Mouse (Mus musculus) embryo, embryonic 9.5 days (tissue): ENCODE results near the gene Anapc5.

Experiments used
- DNase-seq: peaks from one replicate; pipeline ENCODE4 v3.0.0-alpha.2; 2017; ENCODE audit errors: extremely low spot score

Gene Anapc5

DNA sequence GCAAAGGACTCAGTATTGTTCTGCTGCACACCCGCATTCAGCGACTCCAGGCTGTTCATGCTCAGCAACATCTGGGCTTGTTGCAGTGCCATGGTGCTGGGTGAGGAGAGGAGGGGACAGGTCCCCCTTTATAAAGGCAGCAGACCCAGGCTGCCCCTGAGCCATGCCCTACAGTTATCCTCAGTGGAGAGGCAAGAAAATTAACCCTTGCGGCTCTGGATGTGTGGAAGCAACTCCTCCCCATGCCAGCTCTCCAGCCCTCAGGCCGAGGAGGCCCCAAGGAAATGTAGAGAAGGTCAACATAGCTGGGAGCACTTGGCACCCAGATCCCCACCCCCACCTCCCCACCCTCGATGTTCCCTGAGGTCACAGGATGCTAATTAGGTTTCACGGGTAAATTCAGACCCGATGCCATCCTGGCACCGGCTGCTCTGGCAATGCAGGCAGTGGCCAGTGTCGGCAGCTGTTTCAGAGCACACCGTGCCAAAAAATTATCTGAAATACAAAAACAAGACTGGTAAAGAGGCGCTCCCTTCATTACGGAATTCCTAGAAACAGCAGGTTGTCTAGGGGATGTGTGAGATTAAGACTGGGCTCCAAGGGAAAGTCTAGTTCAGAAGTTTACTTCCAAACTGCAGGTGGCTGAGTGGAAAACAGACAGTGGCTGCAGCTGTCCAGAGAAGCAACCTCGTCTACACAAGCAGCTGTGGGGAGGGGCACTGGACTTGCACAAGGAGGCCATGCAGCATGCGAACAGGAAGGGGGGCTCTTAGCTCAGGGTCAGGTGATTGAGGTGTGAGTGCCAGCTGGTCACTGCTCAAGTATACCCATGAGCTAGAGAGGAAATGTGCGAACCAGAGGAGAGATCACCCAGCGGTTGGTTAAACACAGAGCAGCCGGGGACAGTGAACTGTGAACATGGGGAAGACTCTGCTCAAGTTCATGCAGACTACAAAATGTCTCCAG, 21.5 kb downstream of the Anapc5 start:
- DNase-seq: no peak

DNA sequence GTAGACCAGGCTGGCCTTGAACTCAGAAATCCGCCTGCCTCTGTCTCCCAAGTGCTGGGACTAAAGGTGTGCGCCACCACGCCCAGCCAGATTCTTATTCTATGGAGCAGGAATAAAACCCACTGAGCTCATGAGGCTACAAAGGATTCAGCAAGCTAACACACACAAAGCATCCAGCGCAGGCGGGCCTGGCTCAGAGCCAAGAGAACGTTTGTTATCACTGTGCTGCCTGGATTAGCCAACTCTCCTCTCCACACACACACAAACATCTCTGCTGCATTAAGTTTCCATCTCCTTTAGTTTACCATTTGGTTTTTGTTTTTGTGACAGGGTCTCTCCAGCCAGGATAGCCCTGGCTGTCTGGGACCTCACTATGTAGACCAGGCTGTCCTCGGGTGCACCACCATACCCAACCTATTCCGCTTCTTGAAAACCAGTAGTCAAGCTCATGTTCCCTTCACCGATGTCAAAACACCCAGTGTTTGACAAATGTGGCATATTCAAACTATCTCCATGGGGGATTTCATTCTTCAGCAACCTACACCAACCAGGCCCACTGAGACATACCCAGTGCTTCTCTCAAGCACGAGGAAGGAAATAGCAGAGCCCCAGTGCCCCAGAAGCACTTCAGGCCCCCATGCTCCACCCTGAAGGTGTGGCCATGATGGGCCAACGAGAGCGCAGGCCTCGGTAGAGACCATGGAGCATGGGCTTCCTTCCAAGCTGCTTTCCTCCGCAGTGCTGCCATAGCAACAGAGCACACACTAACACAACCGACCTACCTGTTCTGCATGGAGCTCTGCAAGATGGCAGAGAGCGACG, 22.4 kb downstream of the Anapc5 start:
- no peak for DNase-seq

DNA sequence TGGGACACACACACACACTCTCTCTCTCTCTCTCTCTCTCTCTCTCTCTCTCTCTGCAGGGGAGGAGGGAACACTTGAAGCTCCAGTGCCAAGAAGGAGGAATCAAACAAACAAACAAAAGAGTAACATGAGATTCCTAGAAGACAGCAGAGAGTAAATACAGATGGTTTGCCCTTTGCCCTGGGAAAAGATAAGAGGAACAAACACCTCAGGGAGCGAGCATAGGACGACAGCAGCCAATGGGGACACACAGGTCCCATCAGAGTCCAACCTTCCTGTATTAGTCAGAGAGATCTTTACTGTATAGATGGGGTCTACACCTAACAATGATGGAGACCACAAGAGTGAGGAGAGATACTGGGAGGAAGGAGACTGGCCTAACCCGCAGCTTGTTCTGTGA, 23.3 kb downstream of the Anapc5 start:
- no peak for DNase-seq

DNA sequence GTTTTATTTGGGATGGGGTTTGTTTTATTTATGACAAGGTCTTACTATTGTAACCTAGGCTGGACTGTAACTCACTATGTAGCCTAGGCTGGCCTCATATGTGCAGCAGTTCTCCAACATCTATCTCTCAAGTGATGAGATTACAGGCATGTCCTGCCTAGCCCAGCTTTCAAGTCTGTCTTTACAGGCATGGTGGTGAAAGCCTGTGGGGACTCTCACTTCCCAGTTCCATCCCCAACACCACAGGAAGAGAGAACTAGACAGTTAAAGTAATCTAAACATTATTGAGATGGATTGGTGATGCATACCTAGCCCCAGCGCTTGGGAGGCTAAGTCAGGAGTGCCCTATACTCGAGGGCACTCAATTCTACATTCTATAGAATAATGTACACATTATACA, 32.4 kb downstream of the Anapc5 start:
- no peak for DNase-seq

DNA sequence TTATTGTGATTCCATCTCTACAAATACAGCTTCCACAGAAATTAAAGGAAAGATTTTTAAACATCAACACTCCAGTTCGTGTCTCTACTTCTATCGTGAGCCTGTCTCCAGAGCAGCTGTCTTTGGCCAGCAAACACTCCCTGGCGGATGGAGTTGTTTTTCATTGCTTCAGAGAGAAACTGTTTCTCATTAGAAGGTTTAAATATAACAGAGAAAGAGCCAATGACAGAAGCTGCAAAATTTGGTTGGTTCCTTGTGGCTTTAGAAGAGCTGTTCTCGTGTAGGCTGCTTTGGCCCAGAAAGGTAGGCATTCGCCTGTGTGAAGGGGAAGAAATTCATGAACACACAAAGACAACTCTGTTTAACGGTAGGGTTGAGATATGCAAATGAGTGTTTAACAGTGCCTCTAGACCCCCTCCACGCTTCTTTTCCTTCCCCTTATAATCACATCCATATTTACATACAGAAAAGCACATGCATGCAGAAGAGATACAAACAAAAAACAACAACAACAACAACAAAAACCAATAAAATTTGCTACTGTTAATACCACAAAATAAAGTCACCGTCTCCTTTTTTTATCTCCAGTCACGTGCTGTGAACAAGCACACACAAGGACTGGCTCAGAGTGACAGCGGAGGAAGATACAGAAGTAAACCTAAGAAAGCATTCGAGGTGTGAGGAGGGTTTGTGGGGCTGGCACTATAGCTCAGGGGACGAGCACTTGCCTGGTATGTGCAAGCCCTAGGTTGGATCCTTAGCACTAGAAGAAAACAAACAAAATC, 34.9 kb downstream of the Anapc5 start:
- no peak for DNase-seq

DNA sequence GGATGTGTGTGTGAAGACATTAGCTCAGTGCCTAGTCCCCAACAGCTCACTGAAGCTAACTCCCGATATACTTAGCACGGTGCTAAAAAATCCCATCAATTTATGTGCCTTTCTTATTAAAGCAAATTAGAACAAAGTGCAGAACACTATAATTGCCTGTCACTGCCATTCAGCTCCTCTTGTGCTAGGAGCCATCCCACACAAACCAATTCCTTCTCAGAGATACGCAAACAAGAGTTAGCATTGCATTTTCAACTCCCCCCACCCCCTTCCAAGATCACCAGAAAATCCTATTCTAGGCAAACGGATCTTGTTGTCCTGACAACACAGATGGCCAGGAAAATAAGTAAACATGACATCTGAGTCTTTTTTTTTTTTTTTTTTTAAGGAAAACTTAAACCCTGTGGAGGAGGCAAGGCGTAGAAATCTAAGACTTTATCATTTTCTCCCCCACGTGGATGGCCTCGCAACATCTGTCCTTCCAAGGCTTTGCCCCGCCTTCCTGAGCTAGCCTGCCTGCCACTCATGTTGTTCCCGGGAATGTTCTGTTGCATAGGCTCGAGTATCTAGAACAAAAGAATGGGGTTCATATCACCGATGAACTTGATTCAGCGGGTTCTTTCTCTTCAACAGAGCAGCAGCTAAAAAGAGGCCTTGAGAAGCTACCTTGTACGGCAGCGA, 37.3 kb downstream of the Anapc5 start:
- DNase-seq: no peak

DNA sequence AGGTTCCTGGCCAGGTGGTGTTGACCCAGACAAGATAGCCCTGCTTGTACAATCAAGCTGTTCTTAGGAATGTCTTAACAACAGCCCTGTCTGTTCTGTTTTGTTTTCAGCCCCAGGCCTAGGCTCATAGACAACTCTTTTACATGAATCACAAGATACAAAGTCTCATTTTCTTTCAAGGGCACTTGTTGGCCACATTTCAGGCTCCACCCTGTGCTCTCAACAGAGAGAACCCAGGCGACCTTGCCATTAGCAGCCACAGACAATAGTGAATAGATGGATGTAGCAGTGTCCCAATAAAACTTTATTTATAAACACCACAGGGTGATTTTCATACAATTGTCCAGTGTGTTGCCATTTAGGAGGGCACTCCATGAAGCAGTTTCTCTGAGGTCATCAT, 39.1 kb downstream of the Anapc5 start:
- DNase-seq: no peak

DNA sequence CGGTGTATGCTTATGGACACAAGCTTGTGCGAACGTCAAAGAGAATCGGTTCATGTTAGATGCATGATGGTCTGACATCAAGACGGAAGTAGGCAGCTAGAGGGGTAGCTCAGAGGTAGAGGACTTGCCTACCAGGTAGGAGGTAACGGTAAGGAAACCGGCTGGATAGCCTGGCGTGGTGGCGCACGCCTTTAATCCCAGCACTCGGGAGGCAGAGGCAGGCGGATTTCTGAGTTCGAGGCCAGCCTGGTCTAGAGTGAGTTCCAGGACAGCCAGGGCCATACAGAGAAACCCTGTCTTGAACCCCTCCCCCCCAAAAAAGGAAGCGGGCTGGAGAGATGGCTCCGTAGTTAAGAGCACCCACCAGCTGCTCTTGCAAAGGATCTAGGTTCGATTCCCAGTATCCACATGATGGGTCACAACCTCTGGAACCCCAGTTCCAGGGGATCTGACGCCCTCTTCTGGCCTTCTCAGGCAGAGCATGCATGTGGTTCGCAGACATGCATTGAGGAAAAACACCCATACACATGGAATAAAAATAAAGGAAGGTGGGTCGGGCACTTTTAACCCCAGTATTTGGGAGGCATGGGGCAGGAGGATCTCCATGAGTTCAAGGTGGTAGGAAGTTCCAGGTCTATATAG, 40.2 kb downstream of the Anapc5 start:
- DNase-seq: no peak

DNA sequence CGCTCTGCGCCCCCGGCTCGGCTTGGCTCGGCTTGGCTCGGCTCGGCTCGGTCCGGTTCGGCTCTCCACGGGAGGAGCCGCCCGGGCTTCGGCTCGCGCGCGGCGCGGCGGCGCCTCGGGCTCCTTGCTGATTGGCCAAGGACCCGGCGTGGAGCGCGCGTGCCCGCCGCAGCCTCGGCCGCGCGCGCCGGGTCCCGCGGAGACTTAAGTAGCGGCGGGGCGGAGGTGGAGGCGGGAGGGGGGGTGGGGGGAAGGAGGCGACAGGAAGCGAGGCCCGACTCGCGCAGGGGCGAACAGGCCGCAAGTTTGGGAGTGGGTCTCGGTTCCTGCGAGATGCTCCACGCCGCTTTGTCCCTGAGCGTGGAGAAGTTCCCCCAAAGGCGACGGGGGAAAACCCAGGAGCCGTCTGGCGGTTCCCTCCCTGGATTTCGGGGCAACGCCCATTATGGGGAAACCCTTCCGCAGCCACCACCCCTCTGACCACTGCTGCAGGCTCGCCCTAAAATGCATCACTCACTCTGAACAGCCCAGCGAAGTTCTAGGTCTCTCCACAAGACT, 41.8 kb downstream of the Anapc5 start, which contains the start of gene Camkk2:
Camkk2 (minus strand) TSS at position 133 of the 558 bp plus-strand sequence.
- peak; percentile 79 for DNase-seq

DNA sequence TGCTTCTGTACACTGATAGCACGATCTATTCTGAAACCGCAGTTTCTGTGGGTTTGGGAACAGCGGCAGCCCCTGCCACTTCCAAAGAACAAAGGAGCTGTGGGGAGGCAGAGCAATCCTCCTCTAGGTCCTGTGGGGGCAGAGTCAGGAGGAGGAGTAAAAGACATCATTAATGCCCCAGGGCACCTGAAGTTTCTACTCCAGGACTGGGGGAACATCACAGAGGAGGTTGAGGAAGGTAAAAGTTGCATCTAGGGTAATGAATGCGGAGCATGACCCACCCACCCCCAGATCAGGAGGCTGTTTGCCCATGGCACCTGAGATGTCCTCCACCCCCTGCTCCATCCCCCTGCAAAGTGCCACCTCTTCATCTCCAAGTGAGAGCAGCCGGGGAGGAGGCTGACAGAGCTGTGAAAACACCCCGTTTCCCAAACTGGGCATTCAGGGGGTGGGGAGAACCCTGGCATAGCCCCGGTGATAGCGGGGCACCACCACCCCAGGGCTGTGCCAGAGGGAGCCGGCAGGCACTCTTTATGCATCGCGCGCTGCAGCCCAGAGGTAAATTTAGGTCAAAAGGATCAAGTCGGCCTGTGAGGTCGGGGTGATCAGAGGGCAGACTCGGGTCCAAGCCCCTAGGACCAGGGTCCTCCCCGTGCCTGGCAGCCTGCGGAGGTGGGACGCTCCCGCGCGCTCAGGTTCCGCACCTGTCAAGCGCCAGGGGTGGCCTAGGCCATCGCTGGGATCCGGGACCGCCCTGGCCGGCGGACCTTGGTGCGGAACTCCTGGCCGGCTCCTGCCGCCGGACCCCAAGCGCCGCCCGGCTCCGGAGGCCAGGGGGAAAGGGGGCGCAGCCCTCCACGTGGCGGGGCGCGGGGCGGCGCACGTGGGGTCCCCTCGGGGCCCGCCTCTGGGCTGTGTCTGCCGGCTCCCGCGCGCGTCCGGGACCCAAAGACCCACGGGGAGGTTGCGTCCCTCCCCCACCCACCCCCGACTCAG, 42.6 kb downstream of the Anapc5 start:
- peak; percentile 44 for DNase-seq

DNA sequence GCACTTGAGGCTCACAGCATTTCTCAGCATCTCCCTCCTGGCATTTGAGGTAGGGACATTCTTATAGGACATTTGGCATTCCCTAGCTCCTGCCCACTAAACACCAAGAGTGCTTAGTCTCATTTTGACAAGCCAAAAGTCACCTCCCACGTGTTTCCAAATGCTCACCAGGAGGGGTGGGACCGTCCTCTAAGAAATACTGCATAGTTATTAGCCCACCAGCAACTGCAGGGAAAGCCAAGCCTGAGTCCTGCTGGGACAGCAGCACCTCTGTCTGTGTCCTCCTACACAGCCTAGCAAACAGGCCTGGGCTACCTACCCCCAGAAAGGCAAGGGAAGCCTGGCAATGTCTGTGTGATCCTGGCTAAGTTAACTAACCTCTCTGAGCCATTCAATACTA, 43.8 kb downstream of the Anapc5 start:
- no peak for DNase-seq

DNA sequence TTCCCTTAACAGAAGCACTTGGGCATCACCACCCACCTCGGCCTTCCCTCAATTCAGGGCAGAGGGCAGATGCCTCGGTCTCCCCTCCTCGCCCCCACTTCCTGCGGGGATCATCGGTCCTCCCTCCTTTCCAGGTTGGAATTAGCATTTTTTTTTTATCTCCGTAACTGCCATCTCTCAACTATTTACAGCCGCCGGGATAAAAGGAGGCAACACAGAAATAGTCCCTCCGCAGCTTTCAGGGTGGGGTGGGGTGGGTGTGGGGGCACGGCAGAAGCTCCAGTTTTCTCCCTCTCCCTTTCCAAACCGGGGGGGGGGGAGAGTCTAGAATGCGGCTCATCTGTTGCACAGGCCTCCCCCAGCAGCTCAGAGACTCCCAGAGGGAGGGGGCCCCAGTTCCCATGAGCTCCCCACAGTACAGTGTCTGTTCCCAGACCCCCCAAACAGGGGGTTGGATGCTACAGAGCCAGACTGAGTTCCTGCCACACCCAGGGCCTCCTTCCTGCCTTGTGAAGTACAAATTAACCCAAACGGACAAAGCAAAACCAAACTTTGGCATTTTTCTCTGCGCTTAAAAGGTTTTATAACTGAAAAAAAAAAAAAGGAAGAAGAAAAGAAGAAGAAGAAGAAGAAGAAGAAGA, 45.4 kb downstream of the Anapc5 start:
- no peak for DNase-seq

DNA sequence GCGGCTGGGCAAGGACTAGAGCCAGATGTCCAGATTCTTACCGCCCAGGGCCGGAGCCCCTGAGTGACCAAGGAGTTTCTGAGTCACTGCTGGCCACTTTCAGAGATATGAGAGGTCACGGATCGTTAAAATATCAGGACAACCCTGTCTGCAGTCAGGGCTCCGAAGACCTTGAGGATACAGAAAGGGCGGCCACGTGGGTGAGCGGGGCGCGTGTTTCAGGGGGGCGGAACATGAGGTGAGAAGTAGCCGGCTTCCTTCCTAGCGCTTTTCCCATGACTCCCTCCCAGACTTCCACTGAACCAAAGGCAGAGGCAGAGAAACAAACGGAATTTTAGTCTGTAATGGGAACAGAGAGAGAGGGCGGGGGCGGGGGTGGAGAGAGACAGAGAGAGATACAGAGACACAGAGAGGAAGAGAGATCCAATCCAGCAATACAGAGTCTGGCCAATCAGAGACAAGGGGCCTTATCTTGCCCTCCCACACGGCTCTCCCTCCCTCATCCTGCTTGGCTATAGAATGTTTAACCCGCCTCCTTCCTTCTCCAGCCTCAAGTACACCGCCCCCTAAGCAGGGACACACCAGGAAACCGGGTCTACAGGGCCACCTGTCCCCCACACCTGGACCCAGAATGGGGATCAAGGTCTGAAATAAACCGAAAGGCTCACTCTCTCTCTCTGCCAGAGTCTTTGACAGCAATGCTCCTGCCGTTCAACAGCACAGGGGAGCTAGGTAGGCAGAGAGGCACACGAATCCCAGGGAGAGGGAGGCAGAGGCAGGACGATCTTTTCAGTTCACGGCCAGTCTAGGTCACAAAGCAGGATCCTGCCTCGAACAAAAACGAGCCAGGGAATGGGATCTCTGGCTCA, 46.2 kb downstream of the Anapc5 start:
- DNase-seq: no peak

DNA sequence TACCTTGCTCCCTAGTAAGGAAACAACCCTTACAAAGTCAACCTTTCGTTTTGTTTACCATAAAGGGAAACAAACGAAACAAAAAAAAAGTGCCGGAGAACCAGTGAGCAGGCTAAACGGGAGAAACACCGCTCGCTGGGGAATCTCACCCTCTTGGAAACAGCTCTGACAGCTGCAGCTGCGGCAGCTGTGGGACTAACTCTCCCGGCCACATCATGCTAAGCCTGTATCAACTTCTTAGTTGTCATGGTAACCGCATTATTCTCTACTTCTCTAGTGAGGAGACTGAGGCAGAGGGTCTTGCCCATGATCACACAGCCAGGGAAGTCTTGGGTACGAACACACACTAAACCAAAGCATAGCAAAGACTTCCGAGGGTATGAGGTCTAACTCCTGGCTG, 47.4 kb downstream of the Anapc5 start:
- no peak for DNase-seq

DNA sequence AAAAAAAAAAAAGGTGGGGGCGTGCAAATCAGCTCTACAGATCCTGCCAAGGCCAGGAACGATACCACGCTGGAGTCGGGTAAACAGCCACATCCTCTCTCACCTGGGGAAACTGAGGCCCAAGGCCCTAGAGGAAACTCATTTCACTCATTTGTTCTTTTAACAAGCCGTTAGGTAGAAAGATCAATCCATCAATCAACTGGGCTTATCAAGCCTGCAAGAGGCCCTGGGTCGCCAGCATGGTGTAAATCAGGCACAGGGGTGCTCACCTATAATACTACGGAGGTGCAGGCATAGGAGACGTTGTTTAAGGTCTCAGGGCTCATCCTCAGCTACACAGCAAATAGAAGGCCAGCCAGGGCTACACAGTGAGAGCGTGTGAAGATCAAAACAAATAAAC, 49.7 kb downstream of the Anapc5 start:
- DNase-seq: no peak

DNA sequence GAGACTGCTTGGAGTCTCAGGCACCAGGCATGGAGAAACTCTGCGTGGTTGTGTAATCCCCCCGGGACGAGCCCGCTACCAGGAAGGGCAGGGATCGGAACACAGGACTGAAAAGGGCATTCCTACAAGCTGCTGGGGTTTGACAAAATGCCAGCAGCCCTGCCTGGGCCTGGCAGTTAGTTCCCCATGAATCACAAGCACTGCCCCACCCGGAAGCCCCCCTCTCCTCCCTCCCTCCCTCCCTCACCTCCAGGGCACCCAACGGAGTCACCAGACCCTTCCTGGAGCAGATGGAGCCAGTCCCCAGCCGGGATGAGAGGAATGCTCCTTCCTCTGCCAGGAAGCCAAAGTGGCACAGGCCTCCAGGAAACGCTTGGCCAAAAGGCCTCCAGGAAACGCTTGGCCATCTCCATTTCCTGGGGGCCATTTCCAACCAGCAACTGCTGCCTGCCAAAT, 50.3 kb downstream of the Anapc5 start:
- DNase-seq: no peak

DNA sequence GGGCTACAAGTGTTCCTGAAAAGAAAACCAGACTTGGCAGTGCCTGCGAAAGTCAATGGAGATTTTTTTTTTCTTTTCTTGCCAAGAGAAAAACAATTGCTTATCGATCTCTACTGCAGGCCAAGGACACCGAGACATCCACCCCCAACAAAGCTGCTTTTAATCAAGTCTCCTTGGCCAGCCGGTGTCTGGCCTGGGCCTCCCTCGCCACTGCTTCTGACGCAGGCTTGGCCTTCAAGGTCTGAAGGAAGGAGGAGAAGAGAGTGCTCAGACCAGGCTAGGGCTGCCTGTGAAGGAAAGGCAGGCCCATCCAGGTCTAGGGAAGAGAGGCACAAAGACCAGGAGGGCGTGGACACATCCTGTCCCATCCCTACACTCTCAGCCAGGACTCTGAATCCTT, 50.8 kb downstream of the Anapc5 start:
- no peak for DNase-seq

DNA sequence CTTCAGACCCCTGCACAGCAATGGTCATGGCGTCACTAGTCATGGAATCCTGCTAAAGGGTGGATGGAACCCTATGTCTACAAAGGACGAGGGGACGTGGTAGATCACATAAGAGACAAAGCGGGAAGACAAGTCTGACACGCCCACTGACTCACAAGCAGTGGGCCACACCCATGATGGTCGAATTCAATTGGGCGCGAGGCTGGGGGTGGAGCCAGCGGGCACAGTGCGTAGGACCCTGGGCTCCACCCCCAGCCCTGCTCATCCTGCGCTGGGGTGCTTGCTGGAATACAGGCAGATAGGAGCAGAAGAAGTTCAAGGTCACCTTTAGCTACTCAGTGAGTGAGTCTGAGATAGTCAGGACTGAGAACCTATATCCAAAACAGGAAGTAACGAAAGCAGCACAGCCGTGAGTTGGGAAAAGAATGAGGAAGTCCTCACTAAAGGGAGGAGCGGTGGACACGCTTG, 52.0 kb downstream of the Anapc5 start:
- no peak for DNase-seq
